Mouse (Mus musculus) myocyte (in vitro differentiated cells): ENCODE data around the gene Fos.

Experiments
- E2F4 ChIP-seq: IDR thresholded peaks from one replicate; pipeline ENCODE4 v1.6.1; 2011; ENCODE audit warnings: mild to moderate bottlenecking, control low read depth, moderate library complexity; ENCODE audit not compliant: insufficient read depth
- MYOD1 ChIP-seq, 3 experiments: IDR thresholded peaks; one replicate each; pipeline ENCODE4 v1.6.1; 2011; ENCODE audit warnings: control low read depth in 2 of 3, low read depth in 2 of 3, mild to moderate bottlenecking in 2 of 3, moderate library complexity in 1 of 3; ENCODE audit not compliant: insufficient read length in 2 of 3, control insufficient read depth in 1 of 3
- MYOG ChIP-seq, 3 experiments: IDR thresholded peaks; one replicate each; pipeline ENCODE4 v1.6.1; 2011; ENCODE audit warnings: control low read depth in 2 of 3, low read depth in 2 of 3, mild to moderate bottlenecking in 2 of 3; ENCODE audit not compliant: insufficient read length in 2 of 3, control insufficient read depth in 1 of 3, insufficient read depth in 1 of 3
- POLR2A ChIP-seq: IDR thresholded peaks from one replicate; pipeline ENCODE4 v1.6.1; 2011; ENCODE audit warnings: low read depth, mild to moderate bottlenecking, control low read depth, moderate library complexity; ENCODE audit not compliant: insufficient read length
- POLR2AphosphoS2 ChIP-seq: IDR thresholded peaks from one replicate; pipeline ENCODE4 v1.6.1; 2011; ENCODE audit warnings: low read depth, control low read depth; ENCODE audit not compliant: insufficient read length
- REST ChIP-seq: IDR thresholded peaks from one replicate; pipeline ENCODE4 v1.6.1; 2011; ENCODE audit warnings: mild to moderate bottlenecking, control low read depth, moderate library complexity; ENCODE audit not compliant: insufficient read depth, insufficient read length
- SRF ChIP-seq: IDR thresholded peaks from one replicate; pipeline ENCODE4 v1.6.1; 2011; ENCODE audit warnings: low read depth; ENCODE audit not compliant: control insufficient read depth, insufficient read length
- TCF12 ChIP-seq: IDR thresholded peaks from one replicate; pipeline ENCODE4 v1.6.1; 2011; ENCODE audit warnings: mild to moderate bottlenecking, control low read depth; ENCODE audit not compliant: poor library complexity, insufficient read depth, severe bottlenecking
- USF1 ChIP-seq: IDR thresholded peaks from one replicate; pipeline ENCODE4 v1.6.1; 2011; ENCODE audit warnings: low read depth, mild to moderate bottlenecking, control low read depth, moderate library complexity

DNA sequence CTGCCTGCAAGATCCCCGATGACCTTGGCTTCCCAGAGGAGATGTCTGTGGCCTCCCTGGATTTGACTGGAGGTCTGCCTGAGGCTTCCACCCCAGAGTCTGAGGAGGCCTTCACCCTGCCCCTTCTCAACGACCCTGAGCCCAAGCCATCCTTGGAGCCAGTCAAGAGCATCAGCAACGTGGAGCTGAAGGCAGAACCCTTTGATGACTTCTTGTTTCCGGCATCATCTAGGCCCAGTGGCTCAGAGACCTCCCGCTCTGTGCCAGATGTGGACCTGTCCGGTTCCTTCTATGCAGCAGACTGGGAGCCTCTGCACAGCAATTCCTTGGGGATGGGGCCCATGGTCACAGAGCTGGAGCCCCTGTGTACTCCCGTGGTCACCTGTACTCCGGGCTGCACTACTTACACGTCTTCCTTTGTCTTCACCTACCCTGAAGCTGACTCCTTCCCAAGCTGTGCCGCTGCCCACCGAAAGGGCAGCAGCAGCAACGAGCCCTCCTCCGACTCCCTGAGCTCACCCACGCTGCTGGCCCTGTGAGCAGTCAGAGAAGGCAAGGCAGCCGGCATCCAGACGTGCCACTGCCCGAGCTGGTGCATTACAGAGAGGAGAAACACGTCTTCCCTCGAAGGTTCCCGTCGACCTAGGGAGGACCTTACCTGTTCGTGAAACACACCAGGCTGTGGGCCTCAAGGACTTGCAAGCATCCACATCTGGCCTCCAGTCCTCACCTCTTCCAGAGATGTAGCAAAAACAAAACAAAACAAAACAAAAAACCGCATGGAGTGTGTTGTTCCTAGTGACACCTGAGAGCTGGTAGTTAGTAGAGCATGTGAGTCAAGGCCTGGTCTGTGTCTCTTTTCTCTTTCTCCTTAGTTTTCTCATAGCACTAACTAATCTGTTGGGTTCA lies 2.5 kb downstream of the Fos start:
- TF ChIP-seq POLR2A: no peak
- TF ChIP-seq SRF: no peak
- no peak for TF ChIP-seq MYOD1 (IDR thresholded peaks at IDR 0.05; ENCODE audit: control insufficient read depth in 1 of 3, insufficient read length in 2 of 3, low read depth in 2 of 3)
- no peak for TF ChIP-seq REST
- TF ChIP-seq POLR2AphosphoS2: no peak
- no peak for TF ChIP-seq E2F4
- no peak for TF ChIP-seq TCF12
- TF ChIP-seq MYOG (IDR thresholded peaks at IDR 0.05; ENCODE audit: control insufficient read depth in 1 of 3, insufficient read depth in 1 of 3, insufficient read length in 2 of 3, low read depth in 2 of 3): no peak
- no peak for TF ChIP-seq USF1
